ENCODE assay signal across 8 mouse cellular contexts in the genomic region with DNA sequence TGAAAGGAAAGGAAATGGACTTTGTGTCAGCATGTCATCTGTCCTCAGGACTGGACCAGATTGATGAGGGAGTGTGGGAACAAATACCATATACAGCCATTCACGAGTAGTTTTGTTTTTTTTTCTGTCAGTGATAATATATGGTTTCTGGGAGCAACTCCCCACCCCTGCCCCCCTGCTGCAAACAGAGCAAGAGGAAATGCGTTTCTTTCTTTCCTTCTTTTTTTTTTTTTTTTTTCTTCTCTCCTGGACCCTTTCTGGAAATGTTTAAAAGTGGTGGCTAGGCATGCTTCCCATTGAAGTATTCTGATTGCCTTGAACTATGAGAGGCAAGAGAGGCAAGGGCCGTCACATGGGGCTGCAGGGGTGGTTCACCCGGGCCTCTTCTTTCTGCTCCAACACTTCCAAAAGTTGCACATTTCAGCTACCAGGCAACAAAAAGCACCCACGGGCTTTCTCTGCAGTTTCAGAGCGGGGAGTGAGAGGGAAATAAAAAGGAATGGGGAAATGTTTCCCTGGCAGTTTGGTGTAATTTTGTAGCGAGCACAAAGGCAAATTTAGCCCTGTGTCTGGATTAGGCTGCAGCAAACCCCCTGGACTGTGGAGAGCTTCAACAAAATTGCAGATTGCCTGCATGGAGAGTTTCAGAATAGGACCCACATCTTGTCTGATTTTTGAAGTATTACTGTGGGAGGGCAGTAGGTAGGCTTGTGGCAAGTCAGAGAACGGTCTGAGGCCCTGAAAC. TPM values are rescaled to one million over a fixed set of nuclear protein-coding genes. Genes with fewer than 3 reads are reported as not detected.
DNase-seq lines count a peak whose midpoint lies in the region; ATAC-seq and TF ChIP-seq lines count a peak whose summit lies in the region.

No protein-coding gene starts in this region.

- peaks cover 13% of the 10 kb centered on the region for H3K27me3 ChIP-seq in heart, embryonic 12.5 days (replicated peaks)
- peaks cover 27% of the 10 kb centered on the region for H3K27me3 ChIP-seq in E14TG2a.4 (ENCODE audit: insufficient read depth, low read length)
- H3K27me3 ChIP-seq in forebrain, embryonic 14.5 days (replicated peaks; ENCODE audit: control insufficient read depth, insufficient read depth, low read length) = no peaks in the 10 kb centered on the region
- H3K27me3 ChIP-seq in liver, embryonic 16.5 days (ENCODE audit: control insufficient read depth, insufficient read depth, low read depth, low read length) = peaks cover 42% of the 10 kb centered on the region

- H3K4me2 ChIP-seq in heart, embryonic 12.5 days = peak overlapping the region; percentile 93
- H3K4me2 ChIP-seq in forebrain, embryonic 14.5 days (ENCODE audit: low read length) = peak overlapping the region; percentile 83
- peak overlapping the region; percentile 91; the same call in 1 of the 2 replicates for H3K4me2 ChIP-seq in liver, embryonic 16.5 days (ENCODE audit: low read depth, low read length)

- no peak for DNase-seq in heart, adult 9 months (ENCODE audit: low spot score in 2 of 2)
- no peak for DNase-seq in forebrain, embryonic 14.5 days (ENCODE audit: low spot score)
- DNase-seq in layer of hippocampus, postnatal 14 days (ENCODE audit: low spot score in 2 of 2) = no peak
- DNase-seq in urinary bladder, postnatal 14 days (ENCODE audit: low spot score) = no peak
- no peak for DNase-seq in frontal cortex, postnatal 10 days (ENCODE audit: low spot score in 2 of 2)

- H3K36me3 ChIP-seq in heart, embryonic 12.5 days = no peaks in the 10 kb centered on the region
- no peaks in the 10 kb centered on the region for H3K36me3 ChIP-seq in E14TG2a.4 (ENCODE audit: insufficient read depth, low read length)
- no peaks in the 10 kb centered on the region for H3K36me3 ChIP-seq in forebrain, embryonic 14.5 days (ENCODE audit: control insufficient read depth, insufficient read depth, low read length)
- no peaks in the 10 kb centered on the region for H3K36me3 ChIP-seq in liver, embryonic 16.5 days (ENCODE audit: control insufficient read depth, insufficient read depth)

- peaks cover 29% of the 10 kb centered on the region for H3K4me1 ChIP-seq in heart, embryonic 12.5 days (replicated peaks)
- H3K4me1 ChIP-seq in E14TG2a.4 (replicated peaks; ENCODE audit: low read depth, low read length) = peaks cover 43% of the 10 kb centered on the region
- peaks cover 24% of the 10 kb centered on the region for H3K4me1 ChIP-seq in forebrain, embryonic 14.5 days (ENCODE audit: control insufficient read depth, insufficient read depth, low read length)
- H3K4me1 ChIP-seq in liver, embryonic 16.5 days (ENCODE audit: control insufficient read depth, low read depth, low read length) = peaks cover 10% of the 10 kb centered on the region

- no peaks in the 10 kb centered on the region for H3K9me3 ChIP-seq in heart, embryonic 12.5 days (replicated peaks)
- H3K9me3 ChIP-seq in E14TG2a.4 (ENCODE audit: low read length) = no peaks in the 10 kb centered on the region
- no peaks in the 10 kb centered on the region for H3K9me3 ChIP-seq in forebrain, embryonic 14.5 days (replicated peaks; ENCODE audit: control insufficient read depth, low read length)
- H3K9me3 ChIP-seq in liver, embryonic 16.5 days (replicated peaks; ENCODE audit: control insufficient read depth, low read length) = no peaks in the 10 kb centered on the region

- H3K27ac ChIP-seq in heart, embryonic 12.5 days (ENCODE audit: poor library complexity, severe bottlenecking) = no peak overlapping the region
- no peak overlapping the region for H3K27ac ChIP-seq in forebrain, embryonic 14.5 days (ENCODE audit: low read depth, low read length)
- no peak overlapping the region for H3K27ac ChIP-seq in liver, embryonic 16.5 days (ENCODE audit: low read length)

- 44% methylated on average over 8 of the region's 8 CpGs for WGBS in heart, embryonic 12.5 days
- WGBS in forebrain, embryonic 14.5 days = 22% methylated on average over 8 of the region's 8 CpGs
- WGBS in liver, embryonic 16.5 days (ENCODE audit: insufficient replicate concordance) = 45% methylated on average over 8 of the region's 8 CpGs

- no peak for ATAC-seq in heart, embryonic 12.5 days (ENCODE audit: insufficient number of reproducible peaks, low FRiP score)
- no peak for ATAC-seq in forebrain, embryonic 14.5 days
- no peak for ATAC-seq in liver, embryonic 16.5 days (ENCODE audit: low read depth)

- no peak for TF ChIP-seq CTCF in E14TG2a.4 (conservative IDR thresholded peaks at IDR 0.05; ENCODE audit: low read length)

- no peak overlapping the region for H3K9ac ChIP-seq in heart, embryonic 12.5 days
- H3K9ac ChIP-seq in forebrain, embryonic 14.5 days (ENCODE audit: low read length) = peak overlapping the region; percentile 89
- H3K9ac ChIP-seq in liver, embryonic 16.5 days (ENCODE audit: low read depth, low read length) = no peak overlapping the region

- H3K4me3 ChIP-seq in heart, embryonic 12.5 days = 0 out of 2 replicates have a peak overlapping the region, but pooled peaks have one; percentile 83
- H3K4me3 ChIP-seq in E14TG2a.4 (replicated peaks; ENCODE audit: low read length) = peak overlapping the region; percentile 89
- peak overlapping the region; percentile 84 for H3K4me3 ChIP-seq in forebrain, embryonic 14.5 days (ENCODE audit: low read depth, low read length)
- no peak overlapping the region for H3K4me3 ChIP-seq in liver, embryonic 16.5 days (ENCODE audit: low read depth, low read length)

RNA-seq across cellular contexts. Expression of gene Tspan5, which starts 2.2 kb away (rescaled TPM):
- polyA plus RNA-seq in heart, embryonic 12.5 days (2016; fragmentation: Nextera tagmentation; extraction: Ambion mirVana) = 18.9 and 19.0 TPM in 2 replicates
- polyA plus RNA-seq in forebrain, embryonic 14.5 days (2014; fragmentation: Nextera tagmentation; extraction: Ambion mirVana) = 79.7 and 82.3 TPM in 2 replicates
- 2.3 and 2.6 TPM in 2 replicates for polyA plus RNA-seq in liver, embryonic 16.5 days (2015; fragmentation: Nextera tagmentation; extraction: Ambion mirVana)
- 100 to 1,000 TPM; 172 TPM for total RNA-seq in layer of hippocampus, postnatal 14 days (2021)
